ENCODE assay signal across 8 mouse cellular contexts in the genomic region with DNA sequence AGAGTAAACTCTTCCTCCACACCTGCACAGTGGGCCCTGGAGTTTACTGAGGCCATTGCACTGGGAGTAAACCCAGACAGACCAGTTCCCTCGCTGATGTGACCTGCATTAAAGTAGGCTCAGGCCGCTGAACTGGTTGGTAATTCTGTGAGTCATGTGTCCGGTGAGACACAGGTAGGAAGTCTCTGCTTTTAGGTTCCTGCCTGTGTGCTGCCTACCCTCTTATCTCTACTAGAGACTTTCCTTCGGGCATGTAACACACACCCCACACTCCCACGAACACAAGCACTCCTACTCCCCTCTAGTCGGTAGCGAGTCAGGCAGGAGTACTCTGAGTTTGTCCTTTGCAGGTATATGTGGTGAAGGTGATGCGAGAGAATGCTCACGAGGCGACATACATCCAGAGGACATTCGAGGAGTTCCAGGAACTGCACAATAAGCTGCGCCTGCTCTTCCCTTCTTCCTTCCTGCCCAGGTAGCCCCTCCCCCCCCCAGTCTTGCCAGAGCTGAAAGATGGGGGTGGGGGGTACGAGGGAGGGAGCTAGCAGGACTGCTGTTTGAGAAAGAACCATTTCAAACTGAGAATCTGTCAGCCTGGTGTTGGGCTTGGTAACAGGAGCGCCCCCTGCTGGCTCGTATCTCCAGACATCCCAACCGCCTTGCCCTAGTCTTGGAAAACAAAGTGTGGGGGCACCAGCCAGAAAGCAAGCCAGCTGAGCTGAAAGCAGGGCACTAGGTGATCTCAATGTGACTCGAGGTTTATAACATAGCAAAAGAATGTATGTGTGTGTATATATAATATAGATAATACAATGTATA. TPM values are rescaled to one million over a fixed set of nuclear protein-coding genes. Genes with fewer than 3 reads are reported as not detected.
DNase-seq lines count a peak whose midpoint lies in the region; ATAC-seq and TF ChIP-seq lines count a peak whose summit lies in the region.

No protein-coding gene starts in this region.

- peak; percentile 82 for TF ChIP-seq CTCF in kidney, adult 2 months (conservative IDR thresholded peaks at IDR 0.05; ENCODE audit: insufficient read depth, insufficient read length, low read depth, low read length)

- H3K4me3 ChIP-seq in kidney, adult 2 months (ENCODE audit: insufficient read depth, low read depth, low read length) = no peak overlapping the region
- no peak overlapping the region for H3K4me3 ChIP-seq in limb, embryonic 11.5 days (ENCODE audit: low read depth, low read length)

- H3K27me3 ChIP-seq in kidney, adult 2 months (replicated peaks; ENCODE audit: control insufficient read depth, insufficient read depth, low read length) = no peaks in the 10 kb centered on the region
- no peaks in the 10 kb centered on the region for H3K27me3 ChIP-seq in limb, embryonic 11.5 days (ENCODE audit: control insufficient read depth, insufficient read depth, low read length)

- WGBS in kidney, adult 2 months = 39% methylated on average over 17 of the region's 17 CpGs
- WGBS in limb, embryonic 11.5 days = 52% methylated on average over 17 of the region's 17 CpGs

- H3K4me1 ChIP-seq in kidney, adult 2 months (ENCODE audit: control insufficient read depth, insufficient read depth, low read length) = no peaks in the 10 kb centered on the region
- H3K4me1 ChIP-seq in limb, embryonic 11.5 days (ENCODE audit: control insufficient read depth, insufficient read depth, low read length) = no peaks in the 10 kb centered on the region

- no peak overlapping the region for H3K27ac ChIP-seq in kidney, adult 2 months (ENCODE audit: insufficient read depth, low read depth, low read length)
- H3K27ac ChIP-seq in limb, embryonic 11.5 days (replicated peaks; ENCODE audit: low read depth, low read length) = no peak overlapping the region

- H3K9me3 ChIP-seq in limb, embryonic 11.5 days (ENCODE audit: control insufficient read depth, low read length) = no peaks in the 10 kb centered on the region

- peak; percentile 73 for ATAC-seq in common myeloid progenitor, adult 5-6 weeks (replicated peaks; ENCODE audit: low read depth, poor library complexity, severe bottlenecking)
- ATAC-seq in limb, embryonic 11.5 days (ENCODE audit: insufficient number of reproducible peaks, low FRiP score, low TSS enrichment, low read depth) = peak; percentile 47; the same call in 1 of the 2 replicates

- no peaks in the 10 kb centered on the region for H3K36me3 ChIP-seq in kidney, adult 2 months (ENCODE audit: control insufficient read depth, insufficient read depth, low read length)
- H3K36me3 ChIP-seq in limb, embryonic 11.5 days (ENCODE audit: control insufficient read depth, insufficient read depth, low read length) = peaks cover 3% of the 10 kb centered on the region; the same call in 1 of the 2 replicates

- peak; percentile 51 to 68 for DNase-seq in urinary bladder, adult 18-20 months (ENCODE audit: low spot score in 2 of 2)
- no peak for DNase-seq in urinary bladder, postnatal 10 days (ENCODE audit: low spot score)
- DNase-seq in gastrocnemius, postnatal 10 days = peak; percentile 80
- DNase-seq in kidney, adult 2 months = peak; percentile 75
- DNase-seq in limb, embryonic 11.5 days (ENCODE audit: low spot score) = peak; percentile 86
- peak; percentile 52 to 74 for DNase-seq in natural killer cell, adult 2 months (ENCODE audit: low spot score in 2 of 2)
- DNase-seq in telencephalon, adult 2 months (ENCODE audit: low read depth, low spot score) = peak; percentile 48

- no peak overlapping the region for H3K4me2 ChIP-seq in limb, embryonic 11.5 days (ENCODE audit: low read depth, severe bottlenecking)

- H3K9ac ChIP-seq in limb, embryonic 11.5 days (ENCODE audit: low read length) = no peak overlapping the region

- TF ChIP-seq POLR2A in kidney, adult 2 months (IDR thresholded peaks at IDR 0.05; ENCODE audit: low read depth, low read length) = no peak

RNA-seq across cellular contexts. Expression of a gene that starts 29.8 kb away (rescaled TPM):
- 77.3 and 105 TPM in 2 replicates for total RNA-seq in common myeloid progenitor, adult 5-6 weeks (2017)
- total RNA-seq in gastrocnemius, postnatal 10 days (2021) = 10 to 100 TPM; 28.6 to 36.3 TPM
- 22.2 and 23.9 TPM in 2 replicates for polyA plus RNA-seq in kidney, adult 2 months (2012; rRNA removed)
- polyA plus RNA-seq in limb, embryonic 11.5 days (2014; fragmentation: Nextera tagmentation; extraction: Ambion mirVana) = 46.7 and 55.6 TPM in 2 replicates

RNA-seq across cellular contexts. Expression of a gene that starts 55.7 kb away (rescaled TPM):
- 1.5 and 2.6 TPM in 2 replicates for total RNA-seq in common myeloid progenitor, adult 5-6 weeks (2017)
- 10 to 100 TPM; 29.9 to 38.2 TPM for total RNA-seq in gastrocnemius, postnatal 10 days (2021)
- 3.6 TPM in 2 replicates for polyA plus RNA-seq in kidney, adult 2 months (2012; rRNA removed)
- polyA plus RNA-seq in limb, embryonic 11.5 days (2014; fragmentation: Nextera tagmentation; extraction: Ambion mirVana) = 6.4 and 7.7 TPM in 2 replicates
